Mouse (Mus musculus) liver (tissue): ENCODE measurements around the gene St7.

Experiments used
- DNase-seq: peaks from one replicate; pipeline ENCODE4 v3.0.0-alpha.2; 2020; ENCODE audit warnings: mixed read lengths

Gene St7

GRCm38 (mm10) chr6:17720022-17720421 lies 27.3 kb downstream of the St7 start:
- DNase-seq, result no peak

GRCm38 (mm10) chr6:17721706-17722105 lies 29.0 kb downstream of the St7 start:
- no peak for DNase-seq

GRCm38 (mm10) chr6:17725841-17726460 lies 33.2 kb downstream of the St7 start:
- DNase-seq, result peak; percentile 62

- DNase-seq, result no peak
These were observed 34.5 kb downstream of the St7 start for GRCm38 (mm10) chr6:17727241-17727640.

GRCm38 (mm10) chr6:17727891-17728790 lies 35.4 kb downstream of the St7 start:
- no peak for DNase-seq

- DNase-seq, result no peak
These were observed 37.4 kb downstream of the St7 start for GRCm38 (mm10) chr6:17730122-17730521.

- no peak for DNase-seq
These were observed 39.0 kb downstream of the St7 start for GRCm38 (mm10) chr6:17731694-17732093.

- DNase-seq, result peak; percentile 87
These were observed 41.2 kb downstream of the St7 start for GRCm38 (mm10) chr6:17733951-17734411.

GRCm38 (mm10) chr6:17737262-17737948 lies 44.7 kb downstream of the St7 start:
- no peak for DNase-seq

GRCm38 (mm10) chr6:17740128-17740527 lies 47.4 kb downstream of the St7 start:
- no peak for DNase-seq

- DNase-seq, result peak; percentile 73
These were observed 48.9 kb downstream of the St7 start for GRCm38 (mm10) chr6:17741639-17742038.

- peak; percentile 37 for DNase-seq
These were observed 49.5 kb downstream of the St7 start for GRCm38 (mm10) chr6:17742209-17742608.

GRCm38 (mm10) chr6:17743325-17743724 lies 50.6 kb downstream of the St7 start:
- DNase-seq, result peak; percentile 87

GRCm38 (mm10) chr6:17747724-17748123 lies 55.0 kb downstream of the St7 start:
- DNase-seq, result no peak

- peak; percentile 76 for DNase-seq
These were observed 56.3 kb downstream of the St7 start for GRCm38 (mm10) chr6:17748866-17749582.

- DNase-seq, result no peak
These were observed 56.9 kb downstream of the St7 start for GRCm38 (mm10) chr6:17749596-17749995.

- no peak for DNase-seq
These were observed 57.4 kb downstream of the St7 start for GRCm38 (mm10) chr6:17750041-17750660.

GRCm38 (mm10) chr6:17750957-17751356 lies 58.2 kb downstream of the St7 start:
- DNase-seq, result no peak

GRCm38 (mm10) chr6:17755902-17756301 lies 63.2 kb downstream of the St7 start:
- DNase-seq, result no peak

- no peak for DNase-seq
These were observed 65.8 kb downstream of the St7 start for GRCm38 (mm10) chr6:17758568-17758967.

GRCm38 (mm10) chr6:17763963-17764659 lies 71.4 kb downstream of the St7 start:
- no peak for DNase-seq

GRCm38 (mm10) chr6:17764660-17764998 lies 71.9 kb downstream of the St7 start:
- no peak for DNase-seq
